Mouse (Mus musculus) heart, adult 9 months (tissue): ENCODE measurements around the gene Rtn4r.

Experiments
- DNase-seq, 2 experiments: peaks; one replicate each; pipeline ENCODE4 v3.0.0; 2022; ENCODE audit warnings: low spot score in 2 of 2

The Rtn4r gene

DNA sequence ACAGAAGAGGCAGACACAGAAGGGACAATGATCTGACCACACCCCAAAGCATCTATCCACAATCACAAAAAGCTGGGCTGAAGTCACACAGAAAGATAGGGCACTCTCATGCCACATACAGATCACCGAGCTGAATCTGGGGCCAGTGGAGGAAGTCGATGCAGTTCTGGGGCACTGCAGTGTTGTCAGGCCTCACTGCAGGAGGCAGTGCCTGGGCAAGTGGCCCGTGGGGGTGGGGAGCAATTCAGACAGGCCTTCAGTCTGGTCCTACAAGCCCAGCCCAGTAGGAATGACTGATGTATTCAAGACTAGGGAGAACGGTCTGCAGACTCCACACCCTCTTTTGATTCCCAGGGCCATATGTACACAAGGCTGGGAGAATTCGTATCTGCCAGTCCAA is 2.8 kb upstream of the Rtn4r start:
- no peak for DNase-seq

DNA sequence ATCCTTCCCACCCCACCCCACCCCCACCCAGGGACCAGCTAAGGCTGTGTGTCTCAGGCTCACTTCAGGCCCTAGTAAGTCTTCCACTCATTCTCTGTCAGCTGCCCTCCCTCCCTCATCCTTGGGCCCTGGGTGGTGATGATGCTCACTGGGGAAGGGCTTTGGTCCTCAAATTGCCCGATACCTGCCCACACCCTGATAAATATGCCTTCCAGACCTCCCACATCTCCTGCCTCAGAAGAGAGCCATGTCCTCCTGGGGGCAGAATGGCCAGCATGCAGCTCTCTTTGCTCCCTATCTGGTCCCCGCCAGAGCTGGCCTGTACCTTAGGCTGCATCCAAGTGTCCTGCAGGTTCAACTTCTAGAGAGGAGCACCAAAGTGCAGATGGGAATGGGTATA is 2.3 kb upstream of the Rtn4r start:
- DNase-seq: no peak

DNA sequence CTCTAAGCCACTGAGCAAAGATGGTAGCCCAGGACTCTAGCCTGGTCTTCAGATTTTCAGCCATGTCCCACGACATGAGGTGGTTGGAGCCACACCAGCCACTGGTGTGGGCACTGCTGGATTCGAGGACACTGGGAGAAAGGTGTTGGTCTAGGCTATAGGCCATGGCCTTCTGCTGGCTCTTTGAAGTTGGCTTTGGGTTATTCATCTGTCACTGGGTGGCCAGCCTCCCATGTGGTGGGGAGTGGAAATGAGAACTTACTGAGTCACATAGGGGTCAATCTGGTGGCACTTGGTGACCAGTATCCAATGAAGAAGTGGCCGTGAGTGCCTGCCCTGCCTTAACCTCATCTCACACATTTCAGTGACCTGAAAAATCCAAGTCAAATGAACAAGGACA is 1.2 kb upstream of the Rtn4r start:
- DNase-seq: no peak

DNA sequence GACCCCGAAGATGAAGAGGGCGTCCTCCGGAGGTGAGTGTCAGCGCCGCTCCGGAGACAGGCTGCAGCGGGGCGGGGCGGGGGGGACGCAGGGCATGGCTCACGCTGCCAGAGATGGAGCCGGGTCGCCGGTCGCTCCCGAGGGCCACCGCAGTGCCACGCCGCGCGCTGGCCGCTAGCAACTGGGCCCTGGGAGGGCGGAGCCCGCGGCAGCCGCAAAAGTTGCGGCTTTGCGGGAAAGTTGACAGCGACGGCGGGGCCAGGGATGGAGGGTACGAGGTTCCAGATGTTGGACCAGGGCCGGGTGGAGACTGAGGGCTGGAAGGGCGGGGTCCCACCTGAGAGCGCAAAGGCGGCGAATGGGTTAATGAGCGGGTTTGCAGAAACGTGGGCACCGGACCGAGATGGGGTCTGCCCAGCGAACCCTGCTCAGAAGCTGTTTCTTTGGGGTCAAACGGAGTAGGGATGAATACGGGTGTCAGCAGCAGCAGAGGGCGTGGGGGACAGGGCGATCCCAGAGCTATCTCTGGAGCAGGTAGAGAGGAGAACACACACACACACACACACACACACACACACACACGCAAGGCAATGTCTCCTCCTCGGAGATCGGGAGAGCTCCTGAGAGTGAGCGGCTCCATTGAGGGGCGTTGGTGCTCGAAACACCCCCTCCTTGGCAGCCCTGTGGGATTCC is 575 bp downstream of the Rtn4r start:
- DNase-seq: no peak

DNA sequence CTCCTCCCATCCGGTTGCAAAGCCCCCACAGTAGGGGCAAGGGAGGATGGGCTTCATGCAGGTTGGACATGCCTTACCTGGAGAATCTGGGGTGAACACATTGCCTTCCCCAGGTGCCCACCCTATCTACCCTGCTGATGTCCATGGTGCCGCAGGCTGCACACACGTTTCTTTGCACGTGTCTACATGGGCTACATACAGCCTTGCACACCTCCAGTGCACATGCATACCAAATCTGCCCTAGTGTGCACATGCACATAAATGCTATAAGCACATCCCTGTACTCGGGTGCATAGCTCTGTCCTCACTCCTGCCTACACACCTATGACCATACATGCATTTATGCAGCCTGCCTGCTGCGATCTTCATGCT is 1.1 kb downstream of the Rtn4r start:
- DNase-seq: no peak

DNA sequence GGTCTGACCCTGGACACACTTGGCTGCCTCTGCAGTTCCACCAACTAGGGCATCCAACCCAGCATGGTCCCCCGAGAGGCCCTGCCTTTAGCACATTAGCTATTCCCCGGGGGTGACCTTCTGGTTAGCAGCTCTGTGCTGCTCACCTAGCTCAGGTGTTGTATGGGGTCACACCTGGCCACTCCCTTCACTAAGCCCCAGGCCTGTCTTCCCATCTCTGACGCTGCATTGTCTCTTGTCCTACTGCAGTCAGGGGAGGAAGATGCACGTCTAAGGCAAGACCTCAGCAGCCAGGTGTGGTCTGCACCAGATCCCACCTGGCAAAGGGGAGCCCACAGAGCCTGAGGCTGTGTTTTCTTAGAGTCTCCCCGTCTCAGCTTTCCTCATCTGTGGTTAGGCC is 2.0 kb downstream of the Rtn4r start:
- no peak for DNase-seq

DNA sequence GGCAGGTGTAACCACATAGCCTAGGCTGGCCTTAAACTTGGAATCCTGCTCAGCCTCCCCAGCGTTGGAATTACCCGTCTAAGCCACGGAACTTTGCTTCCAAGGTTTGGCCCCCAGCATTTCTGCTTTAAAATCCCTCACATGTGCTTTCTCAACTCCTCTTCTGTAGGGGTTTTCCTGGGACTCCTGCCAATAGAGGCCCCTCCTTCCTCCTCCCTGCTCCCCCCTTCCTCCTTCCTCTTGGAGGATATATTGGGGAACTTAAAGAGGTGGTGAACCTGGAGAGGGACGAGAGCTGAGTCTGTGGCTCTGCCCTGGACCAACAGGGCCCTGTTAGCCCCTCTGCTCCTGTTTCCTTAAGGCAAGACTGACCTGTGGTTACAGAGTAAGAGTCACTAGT is 2.8 kb downstream of the Rtn4r start:
- no peak for DNase-seq

DNA sequence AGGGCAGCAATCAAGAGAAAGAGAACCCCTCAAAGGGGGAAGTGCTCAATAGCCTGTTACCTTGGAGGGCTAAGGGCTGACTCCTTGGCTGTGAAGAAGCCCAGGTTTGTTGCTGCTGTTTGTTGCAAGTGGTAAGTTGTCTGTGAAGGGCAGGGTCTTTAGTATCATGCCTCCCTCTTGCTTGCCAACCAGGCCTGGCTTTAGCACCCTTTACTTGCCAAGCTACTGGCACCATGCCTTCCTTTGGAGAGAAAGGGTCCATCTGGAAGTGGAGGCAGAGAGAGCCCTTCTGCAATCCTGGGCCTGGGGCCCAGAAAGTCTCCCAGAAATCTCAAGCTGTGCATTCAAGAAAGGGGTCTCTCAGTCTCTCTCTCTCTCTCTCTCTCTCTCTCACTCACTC is 3.3 kb downstream of the Rtn4r start:
- no peak for DNase-seq

DNA sequence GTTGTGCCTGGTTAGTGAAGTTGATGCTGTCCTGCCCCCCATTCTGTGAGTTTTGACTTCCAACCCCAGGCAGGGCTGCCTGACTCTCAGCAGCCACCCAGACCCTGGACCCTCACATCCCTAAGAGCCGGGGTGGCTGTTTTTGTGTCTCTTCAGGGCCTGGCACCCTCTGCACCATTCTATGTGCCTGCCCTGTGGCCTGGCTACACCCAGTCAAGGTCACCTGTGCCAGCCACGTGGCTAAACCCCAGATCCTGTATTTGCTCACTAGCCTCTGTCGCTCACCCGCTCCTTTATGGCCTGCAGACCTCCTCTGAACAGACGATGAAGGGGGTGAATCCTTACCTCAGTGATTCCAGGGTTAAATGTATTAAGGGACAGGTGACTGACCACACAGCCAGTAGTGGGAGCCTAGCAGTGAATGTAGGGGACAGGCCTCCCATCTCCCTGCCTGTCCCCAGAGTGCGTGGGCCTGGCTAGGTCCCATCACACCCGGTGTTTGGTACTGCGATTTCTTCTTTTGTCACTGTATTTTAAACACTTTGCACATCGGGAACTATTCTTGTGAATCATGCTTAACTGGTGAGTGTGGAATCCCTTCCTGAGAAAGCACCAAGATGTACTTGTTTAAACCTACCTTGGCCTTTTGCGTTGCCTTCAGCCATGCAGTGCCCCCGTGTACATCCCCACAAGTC is 4.0 kb downstream of the Rtn4r start:
- DNase-seq: no peak

DNA sequence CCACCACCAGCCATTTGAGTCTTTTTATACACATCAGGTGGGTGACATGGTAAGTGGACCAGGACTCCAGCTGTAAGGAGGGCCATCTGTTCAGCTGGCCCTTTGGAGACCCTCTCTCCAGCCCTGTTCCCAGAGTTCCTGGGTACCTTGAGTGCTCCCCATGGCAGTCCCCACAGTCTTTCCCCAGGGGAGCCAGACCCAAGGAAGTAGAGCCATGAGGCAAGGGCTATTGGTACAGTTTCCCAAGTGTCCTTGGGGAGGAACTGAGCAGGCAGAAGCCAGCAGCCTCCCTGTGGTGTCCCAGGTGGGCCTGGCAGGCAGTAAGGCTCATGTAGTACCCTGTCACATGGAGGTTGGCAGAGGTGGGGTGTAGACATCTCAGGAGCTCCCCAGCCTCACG is 4.6 kb downstream of the Rtn4r start:
- no peak for DNase-seq

DNA sequence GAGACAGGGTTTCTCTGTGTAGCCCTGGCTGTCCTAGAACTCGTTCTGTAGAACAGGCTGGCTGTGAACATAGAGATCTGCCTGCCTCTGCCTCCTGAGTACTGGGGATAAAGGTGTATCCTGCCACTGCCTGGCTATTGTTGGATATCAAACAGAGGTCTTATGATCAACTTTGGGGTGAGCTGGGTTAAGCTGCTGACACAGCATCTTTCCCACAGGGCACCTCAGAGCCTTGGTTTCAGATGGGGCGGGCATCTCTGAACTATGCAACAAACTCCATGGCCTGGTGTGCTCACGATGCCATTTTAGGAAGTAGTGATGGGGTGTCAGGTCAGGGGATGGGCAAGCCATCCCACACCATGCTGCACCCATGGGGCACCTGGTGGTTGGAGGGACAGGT is 5.1 kb downstream of the Rtn4r start:
- DNase-seq: no peak

DNA sequence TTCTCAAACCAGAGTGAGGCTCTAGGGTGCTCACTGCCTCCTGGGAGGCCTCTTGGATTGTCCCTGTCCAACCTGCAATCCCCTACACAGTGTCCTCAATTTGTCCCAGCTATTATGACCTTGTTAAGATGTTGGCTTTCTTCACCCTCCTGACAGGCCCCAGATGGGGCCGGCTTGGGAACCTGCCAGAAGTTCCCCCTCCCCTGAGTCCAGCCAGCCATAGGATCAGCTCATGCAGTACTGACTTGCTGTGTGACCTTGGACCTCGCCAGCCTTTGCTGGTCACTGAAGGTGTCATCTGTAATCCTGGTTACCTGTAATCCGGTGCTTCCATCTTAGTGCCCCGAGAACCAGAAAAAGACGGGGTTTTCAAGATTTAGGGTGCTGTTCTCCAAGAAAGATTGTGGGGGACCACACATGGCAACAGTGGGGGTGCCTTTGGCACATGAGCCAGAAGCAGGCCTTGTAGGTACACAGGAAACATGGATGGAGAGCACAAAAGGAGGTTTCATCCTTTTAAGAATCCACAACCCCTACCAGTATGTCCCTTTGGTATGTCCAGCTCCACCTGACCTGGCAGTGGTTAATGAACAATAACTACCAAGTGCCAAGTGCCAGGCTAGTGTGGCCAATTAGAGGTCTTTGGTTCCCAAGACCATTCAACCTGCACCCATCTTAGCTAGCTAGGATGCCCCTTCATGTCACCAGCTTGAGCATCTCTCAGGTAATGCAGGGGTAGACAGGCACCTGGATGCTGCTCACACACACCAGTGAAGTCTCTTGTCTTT is 5.9 kb downstream of the Rtn4r start:
- DNase-seq: no peak

DNA sequence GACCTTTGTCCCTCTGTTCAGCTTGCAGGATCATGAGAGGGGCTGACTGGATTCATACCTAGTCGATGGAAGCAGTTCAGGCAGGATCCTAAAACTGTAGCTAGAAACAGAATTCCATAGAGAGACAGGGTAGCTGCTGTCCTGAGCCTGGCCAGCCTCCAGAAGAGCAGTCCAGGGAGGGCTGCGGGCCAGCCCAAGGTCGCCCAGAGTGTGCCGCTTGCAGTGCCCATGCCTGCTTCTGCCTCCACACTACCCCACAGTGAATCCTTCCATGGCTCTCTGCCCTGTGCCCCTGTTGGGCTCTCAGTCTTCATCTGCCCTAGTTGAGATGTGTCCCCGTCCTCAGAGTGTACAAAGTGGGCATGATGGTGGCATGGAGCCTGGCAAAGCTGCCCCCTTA is 7.8 kb downstream of the Rtn4r start:
- peak in 1 of 2 experiments; percentile 36 for DNase-seq

DNA sequence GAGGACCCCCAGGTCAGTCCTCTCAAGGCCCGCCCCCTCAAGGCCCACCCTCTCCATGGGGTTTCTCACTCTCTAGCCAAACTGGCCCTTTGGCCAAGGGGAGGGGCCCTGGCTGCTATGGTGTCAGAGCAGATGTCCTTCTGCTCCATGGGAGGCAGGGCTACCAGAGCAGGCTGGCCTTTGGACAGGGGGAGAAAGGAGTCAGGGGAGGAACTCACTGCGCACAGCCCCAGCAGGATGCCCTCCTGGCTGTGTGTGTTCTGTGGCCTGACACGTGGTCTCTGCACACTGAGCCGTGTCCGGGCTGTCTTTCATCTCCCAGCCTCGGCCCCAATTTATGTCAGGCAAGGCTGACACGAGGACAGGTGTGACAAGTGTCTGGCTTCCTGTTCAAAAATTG is 8.6 kb downstream of the Rtn4r start:
- DNase-seq: no peak

DNA sequence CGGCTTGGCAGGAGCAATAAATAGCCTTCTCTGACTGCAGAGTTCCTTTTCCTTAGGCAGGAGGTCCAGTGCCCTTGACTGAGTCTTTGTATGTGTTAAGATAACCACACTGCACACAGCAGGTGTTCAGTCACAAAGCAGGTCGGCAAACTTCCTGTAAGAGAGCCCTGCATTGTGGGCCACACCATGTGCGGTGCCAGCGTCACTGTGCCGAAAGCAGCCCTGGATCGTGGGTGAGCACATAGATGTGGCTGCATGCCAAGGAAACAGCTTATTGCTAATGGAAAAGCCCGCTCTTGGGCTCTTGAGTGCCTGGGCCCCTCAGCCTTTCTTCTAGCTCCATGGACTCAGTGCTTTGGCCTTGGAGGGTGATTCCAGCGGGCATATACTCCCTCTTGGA is 16.8 kb downstream of the Rtn4r start:
- no peak for DNase-seq

DNA sequence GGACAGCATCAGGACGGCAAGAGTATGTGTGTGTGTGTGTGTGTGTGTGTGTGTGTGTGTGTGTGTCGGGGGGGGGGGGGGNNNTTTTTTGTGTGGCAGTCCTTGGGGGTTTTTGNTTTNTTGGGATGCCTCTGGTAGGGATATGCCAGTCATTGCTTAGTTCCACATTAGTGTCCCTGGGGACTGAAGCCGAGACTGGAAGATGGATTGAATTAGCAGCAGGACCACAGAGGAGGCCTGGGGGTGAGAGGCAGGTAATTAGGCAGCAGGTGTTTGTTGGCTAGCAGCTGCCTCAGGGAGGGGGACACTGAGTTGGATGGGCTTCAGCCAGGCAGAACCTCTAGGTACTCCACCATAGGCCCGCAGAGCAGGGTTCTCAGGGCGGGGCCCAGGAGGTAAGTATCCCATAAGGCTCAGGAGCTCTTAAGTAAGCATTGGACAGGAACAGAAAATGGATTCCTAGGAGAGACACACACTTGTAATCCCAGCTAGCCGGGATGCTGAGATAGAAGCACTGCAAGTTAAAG is 18.0 kb downstream of the Rtn4r start:
- DNase-seq: no peak

DNA sequence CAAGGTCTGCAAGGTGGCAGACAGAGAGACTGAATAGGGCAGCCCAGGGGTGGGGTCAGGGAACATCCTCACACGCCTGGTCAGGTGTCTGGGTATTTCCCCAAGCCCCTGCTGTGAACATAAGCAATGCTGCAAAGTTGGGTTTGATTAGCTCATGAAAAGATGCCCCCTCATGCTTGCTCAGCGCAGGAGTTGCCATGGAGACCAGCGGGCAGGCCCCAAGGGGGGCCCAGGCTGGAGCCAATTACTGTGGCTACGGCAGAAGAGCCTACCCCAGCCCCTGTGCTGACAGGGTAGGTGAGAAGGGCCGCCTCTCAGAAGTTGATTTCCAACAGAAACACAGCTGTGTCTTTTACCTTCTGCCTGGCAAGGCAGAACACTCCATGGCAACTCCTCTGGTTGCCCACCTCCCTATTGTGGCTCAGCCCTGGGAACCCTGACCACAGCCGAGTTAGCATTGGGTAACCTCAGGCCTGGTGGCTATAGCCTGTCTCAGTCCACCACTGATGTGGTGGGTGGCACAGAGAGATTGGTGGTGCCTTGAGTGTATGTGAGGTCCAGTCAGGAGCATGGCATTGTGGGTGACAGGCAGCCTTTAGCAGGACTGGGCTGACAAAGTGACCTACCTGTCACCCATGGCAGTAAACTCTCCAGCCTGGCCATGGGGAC is 20.9 kb downstream of the Rtn4r start:
- no peak for DNase-seq

DNA sequence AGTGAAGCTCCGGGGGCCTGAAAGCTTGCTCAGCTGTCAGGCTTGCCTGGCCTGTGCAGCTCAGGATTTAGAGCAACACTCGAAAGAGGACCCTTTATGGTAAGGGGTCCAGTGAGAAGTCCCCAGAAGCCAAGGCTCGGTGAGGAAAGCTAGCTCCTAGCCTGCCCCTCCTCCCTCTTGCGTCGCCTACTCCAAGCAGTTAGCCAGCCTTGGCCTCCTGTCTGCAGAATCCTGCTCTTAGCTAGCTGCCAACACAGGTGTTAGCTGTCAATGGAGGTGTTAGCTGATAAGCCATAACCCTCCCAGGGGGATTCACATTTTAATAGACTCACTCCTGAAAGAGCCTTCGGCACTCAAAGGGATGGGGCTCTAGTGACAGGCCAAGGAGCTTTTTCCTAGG is 21.8 kb downstream of the Rtn4r start:
- no peak for DNase-seq

DNA sequence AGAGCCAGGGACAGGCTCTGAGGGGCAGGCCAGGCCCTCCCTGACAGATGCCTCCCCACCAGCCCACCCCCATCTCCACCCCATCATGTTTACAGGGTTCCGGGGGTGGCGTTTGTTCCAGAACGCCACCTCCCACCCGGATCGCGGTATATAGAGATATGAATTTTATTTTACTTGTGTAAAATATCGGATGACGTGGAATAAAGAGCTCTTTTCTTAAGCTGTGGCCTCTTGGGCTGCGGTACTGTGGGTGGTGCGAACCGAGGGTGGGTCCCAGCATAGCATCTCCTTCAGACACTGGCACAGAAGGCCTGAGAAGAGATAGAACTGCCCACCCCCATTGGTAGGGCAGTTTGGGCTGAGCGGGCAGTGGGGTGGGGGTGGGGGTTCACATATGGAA is 24.7 kb downstream of the Rtn4r start:
- DNase-seq: no peak

DNA sequence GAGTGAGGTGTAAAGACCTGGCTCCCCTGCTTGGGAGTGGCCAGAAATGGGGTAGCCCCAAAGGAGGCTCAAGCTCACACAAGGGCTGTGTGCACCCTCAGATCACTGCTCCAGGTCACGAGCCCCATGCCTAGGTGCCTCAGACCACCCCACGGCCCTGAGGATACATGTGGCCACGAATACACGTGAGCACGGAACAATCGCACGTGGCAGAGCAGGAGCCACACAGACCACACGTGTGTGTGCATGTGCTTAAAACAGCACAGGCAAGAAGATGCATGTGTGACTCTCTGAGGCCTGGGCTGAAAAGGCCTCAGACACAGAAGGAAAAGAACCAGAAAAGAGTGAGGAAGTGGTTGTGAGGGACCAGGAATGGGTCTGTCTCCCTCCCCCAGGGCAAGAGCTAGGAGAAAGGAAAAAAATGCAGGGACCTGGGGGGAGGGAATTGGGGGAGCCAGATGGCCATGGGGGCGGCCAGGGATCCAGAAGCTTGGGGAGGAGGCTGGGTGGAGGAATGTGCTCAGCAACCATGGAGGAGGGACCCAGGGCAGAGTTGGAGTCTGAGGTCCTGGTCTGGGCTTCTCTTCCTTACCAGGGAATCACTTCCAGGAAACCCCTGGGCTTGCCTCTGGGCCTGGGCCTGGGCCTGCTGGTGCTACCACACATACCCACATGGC is 25.5 kb downstream of the Rtn4r start:
- no peak for DNase-seq

DNA sequence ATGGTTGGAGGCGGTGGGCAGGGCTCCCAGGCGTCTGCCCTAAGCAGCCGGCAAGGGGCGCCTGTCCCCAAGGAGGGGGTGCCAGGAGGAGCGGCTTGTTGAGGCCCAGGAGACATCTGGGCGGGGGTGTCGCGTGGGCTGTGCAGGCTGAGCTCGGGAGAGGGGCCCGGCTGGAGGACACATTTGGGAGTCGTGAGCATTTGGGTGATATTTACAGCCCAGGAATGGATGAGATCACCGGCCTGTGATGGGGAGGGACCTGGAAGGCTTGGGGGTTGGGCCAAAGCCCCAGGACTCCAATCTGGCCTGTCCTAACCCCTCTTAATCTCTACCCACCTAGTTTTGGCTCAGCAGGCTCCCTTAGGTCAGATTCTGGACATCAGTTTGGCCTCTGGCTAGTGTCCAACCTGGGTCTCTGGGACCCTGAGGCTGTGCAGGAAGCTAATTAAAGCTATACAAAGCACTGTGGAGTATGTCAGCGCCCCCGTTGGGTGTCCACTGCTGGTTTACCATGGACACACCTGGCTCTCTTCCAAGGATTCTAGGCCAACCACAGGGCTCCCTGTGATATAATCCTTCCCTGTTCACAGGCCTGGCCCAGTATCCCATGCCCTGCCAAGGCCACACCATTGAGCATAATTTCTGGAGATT is 27.2 kb downstream of the Rtn4r start:
- DNase-seq: peak in 1 of 2 experiments; percentile 41
